Mouse (Mus musculus) liver, embryonic 14.5 days (tissue): ENCODE measurements around the gene Gm11239.
"Not testable (repeated sequence)": the region's sequence is repeated elsewhere in the genome, so short reads cannot be mapped to it uniquely, and the experiment has no call there.

Experiments used
- CTCF ChIP-seq: IDR thresholded peaks from 2 replicates; pipeline ENCODE4 v1.5.1; 2016; ENCODE audit warnings: antibody characterized with exemption, low read depth, control low read depth
- EP300 ChIP-seq: IDR thresholded peaks from 2 replicates; pipeline ENCODE4 v1.6.1; 2016; ENCODE audit warnings: antibody characterized with exemption, low read depth

DNA sequence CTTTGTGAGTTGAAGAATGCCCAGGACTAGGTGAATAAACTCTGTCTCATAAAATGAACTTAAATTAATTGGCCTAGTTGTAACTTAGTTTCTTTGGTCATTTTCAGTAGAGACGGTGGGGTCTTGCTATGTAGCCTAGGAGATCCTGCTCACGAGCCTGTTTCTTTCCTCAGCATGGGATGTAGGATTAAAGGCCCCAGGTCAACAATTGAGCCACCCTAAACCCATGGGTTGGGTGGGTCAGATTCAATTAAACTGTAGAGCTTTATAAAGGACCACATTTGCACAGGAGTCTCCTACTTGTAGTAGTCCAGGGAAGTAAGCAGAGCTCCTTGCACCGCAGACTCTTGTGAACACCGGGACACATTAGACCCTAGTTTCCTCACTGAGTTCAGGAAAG, 30.3 kb upstream of the Gm11239 start, which contains the start of gene Gm11236:
- TF ChIP-seq EP300, CTCF: not testable (repeated sequence)
